Mouse (Mus musculus): ENCODE results near the gene Nln.

DNA sequence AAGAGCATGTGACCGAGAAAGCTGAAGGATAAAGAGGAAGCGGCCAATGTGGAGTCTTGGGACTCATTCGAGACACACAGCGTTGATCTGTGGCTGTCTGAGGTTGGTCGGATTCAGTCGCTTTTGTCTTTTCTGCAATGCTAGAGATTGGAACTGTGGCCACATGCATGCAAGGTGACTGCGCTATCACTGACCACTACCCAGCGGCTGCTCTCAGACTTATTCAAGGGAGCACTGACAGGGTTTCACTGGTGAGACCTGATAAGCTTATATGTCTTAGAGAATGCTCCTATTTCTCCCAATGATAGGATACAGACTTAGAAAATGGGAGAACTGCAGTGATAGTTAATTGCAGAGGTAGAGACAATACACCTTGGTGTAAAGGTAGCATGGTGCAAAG, 35.2 kb downstream of the Nln start:
- no peak for TF ChIP-seq USF1 (IDR thresholded peaks at IDR 0.05; ENCODE audit: low read depth)
- no peak for TF ChIP-seq POLR2AphosphoS2 (IDR thresholded peaks at IDR 0.05; ENCODE audit: insufficient read length, low read depth)
- TF ChIP-seq SRF (IDR thresholded peaks at IDR 0.05; ENCODE audit: control insufficient read depth, insufficient read length, low read depth), result no peak
- TF ChIP-seq MAX (IDR thresholded peaks at IDR 0.05; ENCODE audit: low read depth), result no peak
- TF ChIP-seq MYOD1 (IDR thresholded peaks at IDR 0.05; ENCODE audit: control insufficient read depth in 1 of 3, insufficient read length in 2 of 3, low read depth in 2 of 3), result no peak
- TF ChIP-seq TCF12 (IDR thresholded peaks at IDR 0.05; ENCODE audit: insufficient read depth, poor library complexity, severe bottlenecking), result no peak
- TF ChIP-seq E2F4 (IDR thresholded peaks at IDR 0.05; ENCODE audit: insufficient read depth), result no peak
- TF ChIP-seq MYOG (IDR thresholded peaks at IDR 0.05; ENCODE audit: control insufficient read depth in 1 of 3, insufficient read depth in 1 of 3, insufficient read length in 2 of 3, low read depth in 2 of 3), result no peak
